Mouse (Mus musculus) MEL (cell line): ENCODE results near the gene Fzd7. TPM values are rescaled to one million over a fixed set of nuclear protein-coding genes. Genes with fewer than 3 reads are reported as not detected.

ENCODE experiments used
- DNase-seq: peaks from one replicate; pipeline ENCODE4 v3.0.0; 2011; ENCODE audit warnings: low read depth, low spot score
- H3K27ac ChIP-seq: 2 replicates; pipeline ENCODE4 v1.5.1; 2012; ENCODE audit warnings: low read depth, mild to moderate bottlenecking, control low read depth, low read length, moderate library complexity; ENCODE audit not compliant: control insufficient read depth
- H3K27me3 ChIP-seq, 2 experiments: fragments of 150-350 bp in 1 of 2; sonication (generic) in 1 of 2; 2 replicates each; pipeline ENCODE4 v1.6.1; 2012; ENCODE audit warnings: low read length in 2 of 2, mild to moderate bottlenecking in 2 of 2, improper control_type of control experiment in 1 of 2, moderate library complexity in 1 of 2; ENCODE audit not compliant: insufficient read depth in 2 of 2, control insufficient read depth in 1 of 2
- H3K36me3 ChIP-seq, 2 experiments: 2 replicates each; pipeline ENCODE4 v1.6.1; 2012 to 2014; ENCODE audit warnings: low read length in 2 of 2, improper control_type of control experiment in 1 of 2, inconsistent platforms in 1 of 2, mild to moderate bottlenecking in 1 of 2; ENCODE audit not compliant: insufficient read depth in 2 of 2, control insufficient read depth in 1 of 2
- H3K4me1 ChIP-seq, 2 experiments: fragments of 150-350 bp in 1 of 2; sonication (generic) in 1 of 2; 2 replicates each; pipeline ENCODE4 v1.6.1; 2012; ENCODE audit warnings: low read length in 2 of 2, improper control_type of control experiment in 1 of 2, mild to moderate bottlenecking in 1 of 2; ENCODE audit not compliant: insufficient read depth in 2 of 2, control insufficient read depth in 1 of 2
- H3K4me3 ChIP-seq, 2 experiments: fragments of 150-350 bp in 1 of 2; sonication (generic) in 1 of 2; 2 replicates each; pipeline ENCODE4 v1.5.1; 2012; ENCODE audit warnings: low read depth in 2 of 2, low read length in 2 of 2, mild to moderate bottlenecking in 2 of 2, moderate library complexity in 2 of 2, control low read depth in 1 of 2, improper control_type of control experiment in 1 of 2; ENCODE audit not compliant: control insufficient read depth in 1 of 2, insufficient read depth in 1 of 2
- H3K79me2 ChIP-seq: 2 replicates; pipeline ENCODE4 v1.6.1; 2012; ENCODE audit warnings: mild to moderate bottlenecking, low read length, moderate library complexity; ENCODE audit not compliant: control insufficient read depth, poor library complexity, insufficient read depth
- H3K9ac ChIP-seq: 2 replicates; pipeline ENCODE4 v1.6.1; 2012; ENCODE audit warnings: low read depth, mild to moderate bottlenecking, control low read depth, low read length, moderate library complexity; ENCODE audit not compliant: control insufficient read depth, poor library complexity, severe bottlenecking
- H3K9me3 ChIP-seq: fragments of 150-350 bp; sonication (generic); replicated peaks from 2 replicates; pipeline ENCODE4 v1.6.1; 2012; ENCODE audit warnings: mild to moderate bottlenecking, low read length, improper control_type of control experiment, moderate library complexity; ENCODE audit not compliant: insufficient read depth
- CTCF ChIP-seq, 3 experiments: IDR thresholded peaks in 2 of 3; conservative IDR thresholded peaks in 1 of 3; 2 replicates each; pipeline ENCODE4 v1.5.1; 2011 to 2012; ENCODE audit warnings: low read length in 3 of 3, low read depth in 2 of 3, mild to moderate bottlenecking in 2 of 3, improper control_type of control experiment in 1 of 3, inconsistent platforms in 1 of 3, mixed read lengths in 1 of 3, moderate library complexity in 1 of 3; ENCODE audit not compliant: control insufficient read depth in 1 of 3, insufficient read depth in 1 of 3, poor library complexity in 1 of 3, severe bottlenecking in 1 of 3
- E2F4 ChIP-seq: IDR thresholded peaks from 2 replicates; pipeline ENCODE4 v1.6.1; 2011; ENCODE audit warnings: low read depth, low read length, improper control_type of control experiment, borderline replicate concordance
- ELF1 ChIP-seq: IDR thresholded peaks from 2 replicates; pipeline ENCODE4 v1.6.1; 2014; ENCODE audit warnings: low read depth, mild to moderate bottlenecking, inconsistent platforms, low read length, improper control_type of control experiment, moderate library complexity
- GABPA ChIP-seq: IDR thresholded peaks from 2 replicates; pipeline ENCODE4 v1.6.1; 2012; ENCODE audit warnings: low read depth, mild to moderate bottlenecking, inconsistent platforms, low read length, improper control_type of control experiment, moderate library complexity
- JUND ChIP-seq: IDR thresholded peaks from 2 replicates; pipeline ENCODE4 v1.6.1; 2011; ENCODE audit warnings: low read depth, mild to moderate bottlenecking, improper control_type of control experiment, low read length
- KAT2A ChIP-seq: conservative IDR thresholded peaks from 2 replicates; pipeline ENCODE4 v1.6.1; 2012; ENCODE audit warnings: low read depth, low read length, improper control_type of control experiment, inconsistent platforms
- MAZ ChIP-seq: IDR thresholded peaks from 2 replicates; pipeline ENCODE4 v1.6.1; 2012; ENCODE audit warnings: low read depth, mild to moderate bottlenecking, inconsistent platforms, low read length, improper control_type of control experiment
- MXI1 ChIP-seq: IDR thresholded peaks from 2 replicates; pipeline ENCODE4 v1.6.1; 2011; ENCODE audit warnings: mild to moderate bottlenecking, low read depth, low read length, improper control_type of control experiment
- MYB ChIP-seq: IDR thresholded peaks from 2 replicates; pipeline ENCODE4 v1.6.1; 2011; ENCODE audit warnings: mild to moderate bottlenecking, low read depth, low read length, improper control_type of control experiment
- MYC ChIP-seq: IDR thresholded peaks from 2 replicates; pipeline ENCODE4 v1.6.1; 2011; ENCODE audit warnings: low read depth, mild to moderate bottlenecking, low read length, improper control_type of control experiment, moderate library complexity
- NELFE ChIP-seq: IDR thresholded peaks from 2 replicates; pipeline ENCODE4 v1.6.1; 2011; ENCODE audit warnings: low read depth, low read length, improper control_type of control experiment
- POLR2A ChIP-seq, 2 experiments: IDR thresholded peaks; 2 replicates each; pipeline ENCODE4 v1.6.1; 2011 to 2012; ENCODE audit warnings: low read length in 2 of 2, mild to moderate bottlenecking in 2 of 2, control low read depth in 1 of 2, improper control_type of control experiment in 1 of 2, low read depth in 1 of 2, moderate library complexity in 1 of 2; ENCODE audit not compliant: control insufficient read depth in 1 of 2, insufficient read depth in 1 of 2, poor library complexity in 1 of 2
- POLR2AphosphoS2 ChIP-seq: IDR thresholded peaks from 2 replicates; pipeline ENCODE4 v1.6.1; 2011; ENCODE audit warnings: low read length, improper control_type of control experiment
- POLR2AphosphoS5 ChIP-seq: IDR thresholded peaks from 2 replicates; pipeline ENCODE4 v1.6.1; 2012; ENCODE audit warnings: low read depth, borderline replicate concordance, mild to moderate bottlenecking, inconsistent platforms, low read length, moderate library complexity, mixed read lengths
- SMC3 ChIP-seq: IDR thresholded peaks from 2 replicates; pipeline ENCODE4 v1.6.1; 2011; ENCODE audit warnings: low read depth, low read length, improper control_type of control experiment
- TAL1 ChIP-seq: IDR thresholded peaks from 2 replicates; pipeline ENCODE4 v1.6.1; 2012; ENCODE audit warnings: mild to moderate bottlenecking, inconsistent platforms, low read length, moderate library complexity, mixed read lengths
- TCF12 ChIP-seq: IDR thresholded peaks from 2 replicates; pipeline ENCODE4 v1.6.1; 2014; ENCODE audit warnings: low read depth, mild to moderate bottlenecking, inconsistent platforms, low read length, improper control_type of control experiment, moderate library complexity
- UBTF ChIP-seq: IDR thresholded peaks from 2 replicates; pipeline ENCODE4 v1.6.1; 2012; ENCODE audit warnings: low read depth, mild to moderate bottlenecking, inconsistent platforms, low read length, improper control_type of control experiment, moderate library complexity, borderline replicate concordance; ENCODE audit not compliant: insufficient read depth
- USF1 ChIP-seq: IDR thresholded peaks from 2 replicates; pipeline ENCODE4 v1.6.1; 2014; ENCODE audit warnings: low read depth, mild to moderate bottlenecking, inconsistent platforms, low read length, improper control_type of control experiment, moderate library complexity
- USF2 ChIP-seq, 2 experiments: IDR thresholded peaks; 2 replicates each; pipeline ENCODE4 v1.6.1; 2011 to 2012; ENCODE audit warnings: improper control_type of control experiment in 2 of 2, low read length in 2 of 2, borderline replicate concordance in 1 of 2, inconsistent platforms in 1 of 2, low read depth in 1 of 2, mild to moderate bottlenecking in 1 of 2; ENCODE audit not compliant: insufficient read depth in 1 of 2
- ZKSCAN1 ChIP-seq: IDR thresholded peaks from 2 replicates; pipeline ENCODE4 v1.6.1; 2012; ENCODE audit warnings: low read depth, mild to moderate bottlenecking, inconsistent platforms, low read length, improper control_type of control experiment, moderate library complexity
- polyA plus RNA-seq, 2 experiments: library from polyadenylated mRNA; stranded (reverse) in 1 of 2; unstranded in 1 of 2; fragments of >175 nt in 1 of 2; fragments of >200 nt in 1 of 2; gene quantifications; 2 replicates each; pipeline versions ENCODE4 v1.2.1 to v1.2.4; 2012; ENCODE audit warnings: low replicate concordance in 2 of 2, low read depth in 1 of 2; ENCODE audit not compliant: insufficient read length in 2 of 2, insufficient read depth in 1 of 2, missing spikeins in 1 of 2
- total RNA-seq: library from RNA; depleted of rRNA; stranded (reverse); fragments of 300-350 nt; gene quantifications from 2 replicates; pipeline ENCODE4 v1.2.3, GENCODE M21; 2012

Gene Fzd7
- total and polyA plus RNA-seq, 3 experiments = 18.5 to 24.7 TPM; not detected in 1

- TF ChIP-seq POLR2AphosphoS5 = no peak
- TF ChIP-seq USF1 = no peak
- no peak for TF ChIP-seq MYC
- TF ChIP-seq TAL1 = no peak
- TF ChIP-seq UBTF = no peak
- TF ChIP-seq JUND = no peak
- no peak for TF ChIP-seq ZKSCAN1
- TF ChIP-seq GABPA = no peak
- TF ChIP-seq SMC3 = no peak
- TF ChIP-seq TCF12 = no peak
- TF ChIP-seq KAT2A = no peak
- no peak for TF ChIP-seq USF2 (IDR thresholded peaks at IDR 0.05; ENCODE audit: borderline replicate concordance in 1 of 2, insufficient read depth in 1 of 2, low read depth in 1 of 2, low read length in 2 of 2)
- no peak for TF ChIP-seq ELF1
- TF ChIP-seq POLR2A (IDR thresholded peaks at IDR 0.05; ENCODE audit: control insufficient read depth in 1 of 2, insufficient read depth in 1 of 2, low read depth in 1 of 2, low read length in 2 of 2, poor library complexity in 1 of 2) = no peak
- no peak for TF ChIP-seq CTCF (IDR thresholded peaks at IDR 0.05 in 2 of 3, conservative IDR thresholded peaks at IDR 0.05 in 1 of 3; ENCODE audit: control insufficient read depth in 1 of 3, insufficient read depth in 1 of 3, low read depth in 2 of 3, low read length in 3 of 3, poor library complexity in 1 of 3, severe bottlenecking in 1 of 3)
- no peak for TF ChIP-seq NELFE
- TF ChIP-seq MYB = no peak
- no peaks in the 10 kb centered on the region for H3K9me3 ChIP-seq
- H3K36me3 ChIP-seq = peaks cover 4 to 29% of the 10 kb centered on the region in 2 experiments; a peak in 3 of 4 replicates
- peaks cover 51% of the 10 kb centered on the region for H3K79me2 ChIP-seq
- DNase-seq = peak; percentile 31
- H3K27me3 ChIP-seq = no peaks in the 10 kb centered on the region
- H3K4me1 ChIP-seq = peaks cover 15 to 30% of the 10 kb centered on the region in 2 experiments
- H3K4me3 ChIP-seq = peak overlapping the region; percentile 69 to 88
- H3K27ac ChIP-seq = 0 out of 2 replicates have a peak overlapping the region, but pooled peaks have one; percentile 22
- H3K9ac ChIP-seq = peak overlapping the region; percentile 86
These were observed 2.1 kb downstream of the Fzd7 start for GRCm38 (mm10) chr1:59484314-59484713.

- peaks cover 4 to 27% of the 10 kb centered on the region in 2 experiments; a peak in 3 of 4 replicates for H3K36me3 ChIP-seq
- H3K9ac ChIP-seq = peak overlapping the region; percentile 86
- H3K4me1 ChIP-seq = peaks cover 15 to 24% of the 10 kb centered on the region in 2 experiments
These were observed 2.9 kb downstream of the Fzd7 start for GRCm38 (mm10) chr1:59484791-59485785.

More at GRCm38 (mm10) chr1:59484791-59485785, 2.9 kb downstream of the Fzd7 start:
- H3K27me3 ChIP-seq = no peaks in the 10 kb centered on the region
- TF ChIP-seq MAZ (0 out of 2 replicates have a peak, but pooled peaks have one; percentile 21), POLR2AphosphoS2 (no peak), MXI1 (peak; percentile 34; the same call in 1 of the 2 replicates), E2F4 (no peak)
- DNase-seq = peak; percentile 51
- peak overlapping the region; percentile 69 to 88 for H3K4me3 ChIP-seq
- H3K79me2 ChIP-seq = peaks cover 52% of the 10 kb centered on the region
- H3K9me3 ChIP-seq = no peaks in the 10 kb centered on the region
- peak overlapping the region; percentile 22; the same call in 1 of the 2 replicates for H3K27ac ChIP-seq
